Mouse (Mus musculus) kidney, adult 2 months (tissue): Measurements from ENCODE around the gene Abcc6. TPM values are rescaled to one million over a fixed set of nuclear protein-coding genes. Genes with fewer than 3 reads are reported as not detected.

Experiments
- DNase-seq: peaks from one replicate; pipeline ENCODE4 v3.0.0; 2021
- H3K27ac ChIP-seq: fragments of 200-500 bp; 2 replicates; pipeline ENCODE4 v1.5.1; 2012; ENCODE audit warnings: low read depth, low read length, control low read depth, inconsistent platforms; ENCODE audit not compliant: insufficient read depth
- H3K27me3 ChIP-seq: fragments of 200-500 bp; replicated peaks from 2 replicates; pipeline ENCODE4 v1.6.1; 2012; ENCODE audit warnings: mild to moderate bottlenecking, moderate library complexity, low read length, inconsistent platforms; ENCODE audit not compliant: control insufficient read depth, insufficient read depth
- H3K36me3 ChIP-seq: fragments of 200-500 bp; 2 replicates; pipeline ENCODE4 v1.6.1; 2012; ENCODE audit warnings: mild to moderate bottlenecking, moderate library complexity, low read length, inconsistent platforms; ENCODE audit not compliant: control insufficient read depth, insufficient read depth
- H3K4me1 ChIP-seq: fragments of 200-500 bp; 2 replicates; pipeline ENCODE4 v1.6.1; 2011; ENCODE audit warnings: low read length; ENCODE audit not compliant: control insufficient read depth, insufficient read depth
- H3K4me3 ChIP-seq: fragments of 200-500 bp; 2 replicates; pipeline ENCODE4 v1.5.1; 2011; ENCODE audit warnings: mild to moderate bottlenecking, low read depth, low read length, control low read depth; ENCODE audit not compliant: insufficient read depth
- CTCF ChIP-seq: fragments of 200-500 bp; conservative IDR thresholded peaks from 2 replicates; pipeline ENCODE4 v1.5.1; 2011; ENCODE audit warnings: low read depth, mild to moderate bottlenecking, control low read depth, low read length, moderate library complexity, mixed read lengths; ENCODE audit not compliant: insufficient read depth, insufficient read length
- POLR2A ChIP-seq: fragments of 200-500 bp; IDR thresholded peaks from one replicate; pipeline ENCODE4 v1.6.1; 2011; ENCODE audit warnings: low read depth, low read length, control low read depth
- WGBS: fragments of 180-500 bp; shearing (Covaris S2); methylation state at CpG from one replicate; pipeline ENCODE4 v1.1.7; 2018; 5-methylcytosine and 5-hydroxymethylcytosine counted together
- polyA plus RNA-seq: library from polyadenylated mRNA; depleted of rRNA; stranded (reverse); fragments of >200 nt; gene quantifications from 2 replicates; pipeline ENCODE4 v1.2.3, GENCODE M21; 2012

Abcc6 gene
- polyA plus RNA-seq, 1 experiment: 13.2 TPM

DNA sequence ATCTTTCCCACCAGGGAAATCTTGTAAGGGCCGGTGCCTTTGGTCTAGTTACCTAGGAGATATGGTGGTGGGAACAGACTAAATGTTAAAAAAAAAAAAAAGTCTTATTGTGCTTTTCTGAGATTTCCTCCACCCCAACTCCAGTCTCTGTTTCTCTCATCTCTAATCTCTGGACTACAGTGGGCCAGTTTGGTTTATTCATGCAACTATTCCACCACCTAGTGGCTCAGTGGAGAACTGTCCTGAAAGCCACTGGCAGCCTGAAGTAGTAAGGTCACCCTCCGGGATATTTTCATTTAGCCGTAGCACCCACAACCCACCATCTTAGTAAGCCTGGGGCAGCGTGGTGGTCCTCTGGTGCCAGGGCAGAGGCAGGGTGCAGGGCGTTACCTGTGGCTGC is 20.5 kb downstream of the Abcc6 start:
- H3K36me3 ChIP-seq: no peaks in the 10 kb centered on the region
- no peak for TF ChIP-seq POLR2A
- peak; percentile 66 for TF ChIP-seq CTCF
- no peaks in the 10 kb centered on the region for H3K4me1 ChIP-seq
- WGBS: 7% methylated on average over 5 of the region's 5 CpGs
- DNase-seq: peak; percentile 70
- H3K27ac ChIP-seq: no peak overlapping the region
- H3K4me3 ChIP-seq: no peak overlapping the region
- no peaks in the 10 kb centered on the region for H3K27me3 ChIP-seq

- Histone ChIP-seq H3K27ac (no peak overlapping the region), H3K36me3 (no peaks in the 10 kb centered on the region), H3K4me1 (no peaks in the 10 kb centered on the region), H3K27me3 (no peaks in the 10 kb centered on the region), H3K4me3 (no peak overlapping the region)
- DNase-seq: no peak
- WGBS: 59% methylated on average over 4 of the region's 4 CpGs
- TF ChIP-seq CTCF (peak; percentile 30; the same call in 1 of the 2 replicates), POLR2A (no peak)
Observed at GRCm38 (mm10) chr7:46002748-46003147, 27.4 kb downstream of the Abcc6 start.

DNA sequence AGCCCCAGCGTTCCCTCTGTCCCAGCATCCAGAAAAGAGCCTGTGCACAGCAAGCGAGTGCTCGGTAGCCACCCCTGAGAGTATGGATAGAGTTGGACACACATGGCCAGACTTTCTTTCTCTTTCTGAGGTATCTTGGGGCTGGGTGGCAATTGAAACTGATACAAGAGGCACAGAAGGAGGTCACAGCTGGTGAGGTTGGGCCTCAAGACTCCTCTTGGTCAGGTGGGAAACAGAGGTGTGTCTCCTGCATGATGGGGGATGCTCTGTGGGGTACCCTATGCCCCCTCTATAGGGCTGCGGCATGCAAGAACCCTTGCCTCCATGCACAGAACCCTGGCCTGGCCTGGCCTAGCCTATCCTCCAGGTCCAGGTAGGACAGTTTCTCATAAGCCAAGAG is 29.5 kb downstream of the Abcc6 start:
- H3K27ac ChIP-seq: no peak overlapping the region
- no peak for DNase-seq
- 95% methylated on average over 4 of the region's 4 CpGs for WGBS
- TF ChIP-seq POLR2A: no peak
- no peak for TF ChIP-seq CTCF
- no peaks in the 10 kb centered on the region for H3K4me1 ChIP-seq
- H3K36me3 ChIP-seq: no peaks in the 10 kb centered on the region
- H3K27me3 ChIP-seq: no peaks in the 10 kb centered on the region
- no peak overlapping the region for H3K4me3 ChIP-seq

- Histone ChIP-seq H3K4me1 (no peaks in the 10 kb centered on the region), H3K27ac (no peak overlapping the region), H3K4me3 (no peak overlapping the region), H3K36me3 (no peaks in the 10 kb centered on the region), H3K27me3 (no peaks in the 10 kb centered on the region)
- WGBS: 83% methylated on average over 8 of the region's 8 CpGs
- TF ChIP-seq POLR2A: no peak
- TF ChIP-seq CTCF: no peak
- DNase-seq: no peak
Observed at GRCm38 (mm10) chr7:45992470-45992869, 37.6 kb downstream of the Abcc6 start.

- Histone ChIP-seq H3K27ac (no peak overlapping the region), H3K27me3 (no peaks in the 10 kb centered on the region), H3K4me1 (no peaks in the 10 kb centered on the region), H3K4me3 (no peak overlapping the region), H3K36me3 (no peaks in the 10 kb centered on the region)
- TF ChIP-seq CTCF: no peak
- no peak for DNase-seq
- 91% methylated on average over 1 of the region's 1 CpGs for WGBS
Observed at GRCm38 (mm10) chr7:45988344-45988743, 41.8 kb downstream of the Abcc6 start.

GRCm38 (mm10) chr7:45986893-45987292 is 43.2 kb downstream of the Abcc6 start:
- no peak for DNase-seq
- H3K27me3 ChIP-seq: no peaks in the 10 kb centered on the region
- WGBS: 68% methylated on average over 6 of the region's 6 CpGs
- H3K27ac ChIP-seq: no peak overlapping the region
- H3K36me3 ChIP-seq: no peaks in the 10 kb centered on the region
- no peak for TF ChIP-seq POLR2A
- TF ChIP-seq CTCF: no peak
- H3K4me3 ChIP-seq: no peak overlapping the region
- no peaks in the 10 kb centered on the region for H3K4me1 ChIP-seq

- Histone ChIP-seq H3K27ac (no peak overlapping the region), H3K36me3 (no peaks in the 10 kb centered on the region), H3K27me3 (no peaks in the 10 kb centered on the region), H3K4me1 (no peaks in the 10 kb centered on the region), H3K4me3 (no peak overlapping the region)
- no peak for DNase-seq
- TF ChIP-seq POLR2A: no peak
- TF ChIP-seq CTCF: no peak
- WGBS: 77% methylated on average over 5 of the region's 5 CpGs
Observed at GRCm38 (mm10) chr7:45981612-45982011, 48.5 kb downstream of the Abcc6 start.

DNA sequence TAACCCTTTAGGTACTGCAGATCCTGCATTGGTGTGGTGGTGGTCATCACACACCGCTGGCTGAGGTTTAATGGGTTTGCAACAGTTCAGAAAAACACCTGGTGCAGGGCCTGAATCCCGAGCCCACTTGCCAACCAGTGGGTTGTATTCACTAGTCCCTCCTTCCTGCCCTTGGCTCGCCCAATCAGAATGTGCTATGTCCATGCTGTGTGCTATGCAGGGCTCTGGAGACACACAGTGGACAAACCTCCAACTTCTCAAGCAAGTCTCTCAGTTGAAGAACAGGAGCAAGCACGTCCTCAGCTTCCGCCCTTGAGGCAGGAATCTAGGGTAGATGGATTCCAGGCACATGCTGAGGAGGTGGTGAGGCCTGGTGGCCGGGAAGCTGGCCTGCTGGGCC is 55.6 kb downstream of the Abcc6 start:
- TF ChIP-seq POLR2A: no peak
- TF ChIP-seq CTCF: no peak
- Histone ChIP-seq H3K36me3 (no peaks in the 10 kb centered on the region), H3K4me1 (no peaks in the 10 kb centered on the region), H3K4me3 (no peak overlapping the region), H3K27ac (no peak overlapping the region), H3K27me3 (no peaks in the 10 kb centered on the region)
- no peak for DNase-seq
- 67% methylated on average over 6 of the region's 6 CpGs for WGBS
